Comparison of ENCODE assay signal across 26 mouse cellular contexts in the genomic region with DNA sequence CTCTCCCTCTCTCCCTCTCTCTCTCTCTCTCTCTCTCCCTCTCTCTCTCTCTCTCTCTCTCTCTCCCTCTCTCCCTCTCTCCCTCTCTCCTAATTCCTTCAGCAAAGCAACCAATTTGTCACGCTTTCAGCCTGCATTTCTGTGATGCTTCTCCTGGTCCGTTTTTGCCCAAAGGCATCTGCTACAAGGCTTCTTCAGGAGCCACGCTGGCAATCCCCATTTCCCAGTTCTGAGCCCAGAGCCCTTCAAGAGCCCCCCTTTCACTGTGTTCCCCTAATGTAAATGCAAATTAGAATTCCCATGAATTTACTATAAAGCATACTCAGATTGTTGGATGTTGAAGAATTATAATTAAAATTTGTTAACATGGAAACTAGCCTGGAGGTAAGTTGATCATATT.
"Had no signal": no experiment of that assay in that cellular context is flagged by ENCODE, and none has a peak within 500 bp of the region (broad histone marks: within the 10 kb centered on the region; RNA-seq: fewer than 3 reads in every experiment).

No protein-coding gene starts in this region.

- H3K27ac ChIP-seq: gastrocnemius, adult 2 months; heart, embryonic 10.5 days; hindbrain, embryonic 10.5 days; hindbrain, embryonic 12.5 days; hindbrain, embryonic 14.5 days; intestine, embryonic 15.5 days; kidney, embryonic 15.5 days; kidney, postnatal 0 days; limb, embryonic 13.5 days; limb, embryonic 15.5 days had no signal

- ATAC-seq: hindbrain, embryonic 16.5 days; inflammation-experienced regulatory T-cells, adult 6 months; intestine, embryonic 15.5 days; intestine, postnatal 0 days had no signal

- H3K27me3 ChIP-seq: heart, embryonic 12.5 days; hindbrain, embryonic 12.5 days; intestine, embryonic 15.5 days; kidney, embryonic 15.5 days; limb, embryonic 13.5 days; limb, embryonic 15.5 days had no signal

- H3K9me3 ChIP-seq: heart, embryonic 10.5 days; hindbrain, embryonic 12.5 days; intestine, embryonic 15.5 days; kidney, embryonic 15.5 days; limb, embryonic 13.5 days; limb, embryonic 15.5 days had no signal

- H3K4me2 ChIP-seq: heart, embryonic 12.5 days; hindbrain, embryonic 12.5 days; hindbrain, embryonic 14.5 days; intestine, embryonic 15.5 days; kidney, embryonic 15.5 days; limb, embryonic 13.5 days; limb, embryonic 15.5 days had no signal

- H3K36me3 ChIP-seq: heart, embryonic 10.5 days; heart, embryonic 12.5 days; hindbrain, embryonic 10.5 days; hindbrain, embryonic 12.5 days; intestine, embryonic 15.5 days; kidney, embryonic 15.5 days; limb, embryonic 13.5 days; limb, embryonic 15.5 days had no signal

- H3K9ac ChIP-seq: heart, embryonic 12.5 days; hindbrain, embryonic 12.5 days; hindbrain, embryonic 14.5 days; intestine, embryonic 15.5 days; kidney, embryonic 15.5 days; limb, embryonic 13.5 days; limb, embryonic 15.5 days had no signal

- H3K4me1 ChIP-seq: heart, embryonic 10.5 days; heart, embryonic 12.5 days; hindbrain, embryonic 10.5 days; hindbrain, embryonic 12.5 days; intestine, embryonic 15.5 days; kidney, embryonic 15.5 days; limb, embryonic 13.5 days; limb, embryonic 15.5 days had no signal

- H3K4me3 ChIP-seq: gastrocnemius, adult 2 months; heart, embryonic 10.5 days; heart, embryonic 12.5 days; hindbrain, embryonic 10.5 days; hindbrain, embryonic 12.5 days; intestine, embryonic 15.5 days; kidney, embryonic 15.5 days; limb, embryonic 13.5 days; limb, embryonic 15.5 days had no signal

- DNase-seq: gastrocnemius, adult 2 months; gastrocnemius, postnatal 10 days; gastrocnemius, postnatal 25 days; heart, adult 18-20 months; heart, postnatal 10 days; heart, postnatal 4 days; kidney, adult 18-20 months; kidney, adult 9 months; kidney, postnatal 14 days; kidney, postnatal 36 days; layer of hippocampus, adult 9-11 months; layer of hippocampus, postnatal 36 days; left cerebral cortex, postnatal 4 days had no signal
